In the genomic region with DNA sequence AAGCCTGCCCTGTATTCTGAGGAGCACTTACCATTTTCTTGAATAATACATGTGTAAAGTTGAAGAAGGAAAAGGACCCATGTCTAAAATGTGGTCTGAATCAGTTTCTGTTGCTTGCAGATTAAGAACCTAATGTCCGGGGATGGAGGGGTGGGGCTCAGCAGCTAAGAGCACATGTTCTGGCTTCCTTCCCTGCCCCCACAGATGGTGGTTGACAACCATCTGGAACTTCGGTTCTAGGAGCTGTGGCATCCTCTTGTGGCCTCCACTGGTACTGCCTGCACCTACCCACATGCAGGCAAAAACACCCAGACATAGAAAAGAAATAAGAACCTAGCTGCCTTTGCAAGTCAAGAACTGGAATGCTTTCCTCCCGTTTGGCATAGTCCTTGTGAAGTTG, we compare ENCODE assay signal across 7 mouse cellular contexts.
DNase-seq lines count a peak whose midpoint lies in the region; ATAC-seq and TF ChIP-seq lines count a peak whose summit lies in the region.

No protein-coding gene starts in this region.

- no peak overlapping the region for H3K4me3 ChIP-seq in embryonic facial prominence, embryonic 13.5 days
- H3K4me3 ChIP-seq in spleen, adult 2 months (ENCODE audit: extremely low read depth, insufficient read depth, insufficient read length), result no peak overlapping the region

- no peaks in the 10 kb centered on the region for H3K9me3 ChIP-seq in embryonic facial prominence, embryonic 13.5 days

- peaks cover 18% of the 10 kb centered on the region for H3K36me3 ChIP-seq in embryonic facial prominence, embryonic 13.5 days
- no peaks in the 10 kb centered on the region for H3K36me3 ChIP-seq in spleen, adult 2 months (ENCODE audit: control insufficient read depth, insufficient read depth, low read length)

- TF ChIP-seq POLR2A in spleen, adult 2 months (IDR thresholded peaks at IDR 0.05; ENCODE audit: low read depth, low read length), result no peak

- H3K9ac ChIP-seq in embryonic facial prominence, embryonic 13.5 days, result no peak overlapping the region

- TF ChIP-seq CTCF in spleen, adult 2 months (IDR thresholded peaks at IDR 0.05; ENCODE audit: extremely low read depth, insufficient read depth, insufficient read length, insufficient replicate concordance), result peak; percentile 72; the same call in 1 of the 2 replicates

- no peak for ATAC-seq in embryonic facial prominence, embryonic 13.5 days (ENCODE audit: insufficient number of reproducible peaks, insufficient read depth, low FRiP score, low TSS enrichment, low read depth)
- peak; percentile 93 for ATAC-seq in megakaryocyte-erythroid progenitor cell, adult 5-6 weeks (replicated peaks; ENCODE audit: low FRiP score, low TSS enrichment, poor library complexity, severe bottlenecking)

- DNase-seq in MEL-GATA-1-ER (ENCODE audit: extremely low read depth, low read depth), result peak; percentile 50
- DNase-seq in adrenal gland, postnatal 36 days, result peak; percentile 82 to 88
- DNase-seq in heart, postnatal 25 days (ENCODE audit: low spot score), result peak; percentile 68
- peak; percentile 75 to 79 for DNase-seq in left cerebral cortex, adult 8-10 months (ENCODE audit: low spot score in 2 of 2)
- DNase-seq in spleen, adult 2 months (ENCODE audit: low read depth in 1 of 2, low spot score in 2 of 2), result peak; percentile 25 to 52

- peaks cover 57% of the 10 kb centered on the region for H3K4me1 ChIP-seq in embryonic facial prominence, embryonic 13.5 days
- H3K4me1 ChIP-seq in spleen, adult 2 months (ENCODE audit: control insufficient read depth, insufficient read depth, insufficient read length), result no peaks in the 10 kb centered on the region

- peak overlapping the region; percentile 5; the same call in 1 of the 2 replicates for H3K27ac ChIP-seq in embryonic facial prominence, embryonic 13.5 days
- H3K27ac ChIP-seq in spleen, adult 2 months (ENCODE audit: insufficient read depth, low read length), result no peak overlapping the region

- intact Hi-C loops in heart, postnatal 25 days (cut with DNase I), result loop anchor here (5.0 kb wide), 1 partner anchor 71 kb away; the partner anchor contains the start of gene Zranb1

- H3K27me3 ChIP-seq in embryonic facial prominence, embryonic 13.5 days, result no peaks in the 10 kb centered on the region
- H3K27me3 ChIP-seq in spleen, adult 2 months (ENCODE audit: control insufficient read depth, insufficient read depth, low read length), result no peaks in the 10 kb centered on the region

- whole genome bisulfite sequencing in embryonic facial prominence, embryonic 13.5 days, result 20% methylated on average over 3 of the region's 3 CpGs
- WGBS in spleen, adult 2 months, result 6% methylated on average over 3 of the region's 3 CpGs

- no peak overlapping the region for H3K4me2 ChIP-seq in embryonic facial prominence, embryonic 13.5 days
